Mouse (Mus musculus): ENCODE results near the gene Olfr711. TPM values are rescaled to one million over a fixed set of nuclear protein-coding genes. Genes with fewer than 3 reads are reported as not detected.
"Not testable (repeated sequence)": the region's sequence is repeated elsewhere in the genome, so short reads cannot be mapped to it uniquely, and the experiment has no call there.

Gene Olfr711
- total RNA-seq (2015; ENCODE audit: low replicate concordance) (not detected in 2 replicates), total RNA-seq (2017; ENCODE audit: low replicate concordance) (0.38 TPM in 1 of 2 replicates, not detected in the other)

GRCm38 (mm10) chr7:106975353-106975752 is at the start of gene Olfr711:
TSS of gene Olfr711 (minus strand) at chr7:106975453.
- ATAC-seq (replicated peaks; ENCODE audit: low FRiP score, poor library complexity, severe bottlenecking) = no peak

GRCm38 (mm10) chr7:107005972-107006371 is 30.7 kb upstream of the Olfr711 start, which contains the start of gene Olfr2:
TSS of gene Olfr2 (minus strand) at chr7:107006072.
- no peak for ATAC-seq (replicated peaks; ENCODE audit: low FRiP score, poor library complexity, severe bottlenecking)

GRCm38 (mm10) chr7:107004169-107004568 is 28.9 kb upstream of the Olfr711 start:
- ATAC-seq (replicated peaks; ENCODE audit: low FRiP score, poor library complexity, severe bottlenecking) = no peak

- ATAC-seq (replicated peaks; ENCODE audit: low FRiP score, poor library complexity, severe bottlenecking) = no peak
These were observed 25.5 kb upstream of the Olfr711 start for GRCm38 (mm10) chr7:107000798-107001197.

- ATAC-seq (replicated peaks; ENCODE audit: low FRiP score, poor library complexity, severe bottlenecking) = no peak
These were observed 10.0 kb upstream of the Olfr711 start for GRCm38 (mm10) chr7:106985236-106985635.

- not testable (repeated sequence) for ATAC-seq (replicated peaks; ENCODE audit: low FRiP score, poor library complexity, severe bottlenecking)
These were observed 7.8 kb downstream of the Olfr711 start for GRCm38 (mm10) chr7:106967503-106967902.

GRCm38 (mm10) chr7:106963837-106964236 is 11.4 kb downstream of the Olfr711 start, which contains the start of gene Olfr6:
TSS of gene Olfr6 (minus strand) at chr7:106963937.
- no peak for ATAC-seq (replicated peaks; ENCODE audit: low FRiP score, poor library complexity, severe bottlenecking)

DNA sequence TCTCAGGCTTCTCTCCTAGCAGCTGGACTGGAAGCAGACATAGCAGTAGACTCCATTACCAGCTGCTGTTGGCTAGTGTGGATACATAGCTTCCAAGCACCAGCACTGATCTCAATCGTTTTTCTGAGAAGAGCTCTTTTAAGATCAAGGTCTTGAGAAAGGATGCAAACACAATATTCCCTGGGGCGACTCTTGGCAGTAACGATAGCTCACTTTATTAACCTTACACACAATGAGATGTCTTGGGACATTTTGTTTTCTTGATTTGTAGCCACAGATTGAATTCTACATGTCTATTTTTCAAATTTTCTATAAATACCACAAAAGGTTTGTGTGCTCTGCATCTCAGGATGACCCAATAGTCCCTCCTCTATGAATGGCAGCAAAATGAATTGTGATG is 27.0 kb downstream of the Olfr711 start, which contains the start of gene Olfr710:
Gene Olfr710 (minus strand): TSS at position 101 of the 400 bp plus-strand sequence.
- ATAC-seq (replicated peaks; ENCODE audit: low FRiP score, poor library complexity, severe bottlenecking) = no peak

GRCm38 (mm10) chr7:106932119-106932518 is 43.1 kb downstream of the Olfr711 start, which contains the start of gene Olfr709-ps1:
TSS of gene Olfr709-ps1 (minus strand) at chr7:106932219.
- ATAC-seq (replicated peaks; ENCODE audit: low FRiP score, poor library complexity, severe bottlenecking) = no peak

DNA sequence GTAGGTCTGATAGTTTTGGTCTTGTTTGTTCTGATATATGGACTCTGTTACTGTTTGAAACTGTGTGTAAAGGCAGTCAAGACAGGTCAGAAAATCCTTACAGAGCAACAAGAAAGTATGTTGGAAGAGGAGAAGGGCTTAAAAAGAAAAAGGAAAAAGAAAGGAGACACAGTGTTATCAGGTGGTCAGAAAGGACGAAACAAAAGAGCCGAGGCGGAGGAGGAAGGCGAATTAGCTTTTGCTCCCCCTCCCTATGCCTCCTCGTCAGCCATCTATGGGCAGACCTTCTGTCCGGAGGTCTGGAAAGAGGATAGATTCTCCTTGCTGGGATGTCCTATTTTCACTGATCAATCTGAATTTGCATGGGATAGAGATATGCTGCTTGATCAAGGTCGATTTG is 54.3 kb downstream of the Olfr711 start:
- not testable (repeated sequence) for ATAC-seq (replicated peaks; ENCODE audit: low FRiP score, poor library complexity, severe bottlenecking)

Other genes with a start within 250 kb of the Olfr711 start
- not detected in 2 replicates for gene Olfr697, start 233.0 kb downstream of the Olfr711 start, total RNA-seq (2015; ENCODE audit: low replicate concordance)
- gene Olfr697, start 233.0 kb downstream of the Olfr711 start, total RNA-seq (2017; ENCODE audit: low replicate concordance) = not detected in 2 replicates
- gene Olfr698, start 220.1 kb downstream of the Olfr711 start, total RNA-seq (2015; ENCODE audit: low replicate concordance) = not detected in 2 replicates
- gene Olfr698, start 220.1 kb downstream of the Olfr711 start, total RNA-seq (2017; ENCODE audit: low replicate concordance) = not detected in 2 replicates
- gene Olfr699, start 182.3 kb downstream of the Olfr711 start, total RNA-seq (2015; ENCODE audit: low replicate concordance) = 0.84 TPM in 1 of 2 replicates, not detected in the other
- gene Olfr699, start 182.3 kb downstream of the Olfr711 start, total RNA-seq (2017; ENCODE audit: low replicate concordance) = not detected in 2 replicates
- gene Olfr700, start 166.6 kb downstream of the Olfr711 start, total RNA-seq (2015; ENCODE audit: low replicate concordance) = not detected in 2 replicates
- gene Olfr700, start 166.6 kb downstream of the Olfr711 start, total RNA-seq (2017; ENCODE audit: low replicate concordance) = not detected in 2 replicates
- not detected in 2 replicates for gene Olfr701, start 161.3 kb downstream of the Olfr711 start, total RNA-seq (2015; ENCODE audit: low replicate concordance)
- gene Olfr701, start 161.3 kb downstream of the Olfr711 start, total RNA-seq (2017; ENCODE audit: low replicate concordance) = not detected in 2 replicates
- not detected in 2 replicates for gene Olfr702, start 141.6 kb downstream of the Olfr711 start, total RNA-seq (2015; ENCODE audit: low replicate concordance)
- gene Olfr702, start 141.6 kb downstream of the Olfr711 start, total RNA-seq (2017; ENCODE audit: low replicate concordance) = not detected in 2 replicates
- not detected in 2 replicates for gene Olfr703, start 132.1 kb downstream of the Olfr711 start, total RNA-seq (2015; ENCODE audit: low replicate concordance)
- gene Olfr703, start 132.1 kb downstream of the Olfr711 start, total RNA-seq (2017; ENCODE audit: low replicate concordance) = not detected in 2 replicates
- gene Olfr704, start 112.3 kb downstream of the Olfr711 start, total RNA-seq (2015; ENCODE audit: low replicate concordance) = not detected in 2 replicates
- not detected in 2 replicates for gene Olfr704, start 112.3 kb downstream of the Olfr711 start, total RNA-seq (2017; ENCODE audit: low replicate concordance)
- gene Olfr705, start 98.6 kb downstream of the Olfr711 start, total RNA-seq (2015; ENCODE audit: low replicate concordance) = not detected in 2 replicates
- gene Olfr705, start 98.6 kb downstream of the Olfr711 start, total RNA-seq (2017; ENCODE audit: low replicate concordance) = not detected in 2 replicates
- gene Olfr706, start 87.3 kb downstream of the Olfr711 start, total RNA-seq (2015; ENCODE audit: low replicate concordance) = not detected in 2 replicates
- gene Olfr706, start 87.3 kb downstream of the Olfr711 start, total RNA-seq (2017; ENCODE audit: low replicate concordance) = not detected in 2 replicates
- not detected in 2 replicates for gene Olfr707, start 74.2 kb downstream of the Olfr711 start, total RNA-seq (2015; ENCODE audit: low replicate concordance)
- gene Olfr707, start 74.2 kb downstream of the Olfr711 start, total RNA-seq (2017; ENCODE audit: low replicate concordance) = not detected in 2 replicates
- gene Olfr1532-ps1, start 67.5 kb downstream of the Olfr711 start, total RNA-seq (2015; ENCODE audit: low replicate concordance) = not detected in 2 replicates
- gene Olfr1532-ps1, start 67.5 kb downstream of the Olfr711 start, total RNA-seq (2017; ENCODE audit: low replicate concordance) = not detected in 2 replicates
- not detected in 2 replicates for gene Olfr709-ps1, start 43.2 kb downstream of the Olfr711 start, total RNA-seq (2015; ENCODE audit: low replicate concordance)
- not detected in 2 replicates for gene Olfr709-ps1, start 43.2 kb downstream of the Olfr711 start, total RNA-seq (2017; ENCODE audit: low replicate concordance)
- not detected in 2 replicates for gene Olfr710, start 27.1 kb downstream of the Olfr711 start, total RNA-seq (2015; ENCODE audit: low replicate concordance)
- gene Olfr710, start 27.1 kb downstream of the Olfr711 start, total RNA-seq (2017; ENCODE audit: low replicate concordance) = not detected in 2 replicates
- not detected in 2 replicates for gene Olfr6, start 11.5 kb downstream of the Olfr711 start, total RNA-seq (2015; ENCODE audit: low replicate concordance)
- not detected in 2 replicates for gene Olfr6, start 11.5 kb downstream of the Olfr711 start, total RNA-seq (2017; ENCODE audit: low replicate concordance)
- not detected in 2 replicates for gene Olfr2, start 30.6 kb upstream of the Olfr711 start, total RNA-seq (2015; ENCODE audit: low replicate concordance)
- not detected in 2 replicates for gene Olfr2, start 30.6 kb upstream of the Olfr711 start, total RNA-seq (2017; ENCODE audit: low replicate concordance)
- gene Olfr713, start 55.7 kb upstream of the Olfr711 start, total RNA-seq (2015; ENCODE audit: low replicate concordance) = not detected in 2 replicates
- not detected in 2 replicates for gene Olfr713, start 55.7 kb upstream of the Olfr711 start, total RNA-seq (2017; ENCODE audit: low replicate concordance)
- gene Olfr714, start 95.5 kb upstream of the Olfr711 start, total RNA-seq (2015; ENCODE audit: low replicate concordance) = not detected in 2 replicates
- gene Olfr714, start 95.5 kb upstream of the Olfr711 start, total RNA-seq (2017; ENCODE audit: low replicate concordance) = not detected in 2 replicates
- gene Olfr17, start 117.8 kb upstream of the Olfr711 start, total RNA-seq (2015; ENCODE audit: low replicate concordance) = not detected in 2 replicates
- gene Olfr17, start 117.8 kb upstream of the Olfr711 start, total RNA-seq (2017; ENCODE audit: low replicate concordance) = not detected in 2 replicates
- not detected in 2 replicates for gene Olfr715b, start 134.9 kb upstream of the Olfr711 start, total RNA-seq (2015; ENCODE audit: low replicate concordance)
- not detected in 2 replicates for gene Olfr715b, start 134.9 kb upstream of the Olfr711 start, total RNA-seq (2017; ENCODE audit: low replicate concordance)
- not detected in 2 replicates for gene Olfr715, start 155.6 kb upstream of the Olfr711 start, total RNA-seq (2015; ENCODE audit: low replicate concordance)
- not detected in 2 replicates for gene Olfr715, start 155.6 kb upstream of the Olfr711 start, total RNA-seq (2017; ENCODE audit: low replicate concordance)
- not detected in 2 replicates for gene Olfr716, start 162.9 kb upstream of the Olfr711 start, total RNA-seq (2015; ENCODE audit: low replicate concordance)
- gene Olfr716, start 162.9 kb upstream of the Olfr711 start, total RNA-seq (2017; ENCODE audit: low replicate concordance) = not detected in 2 replicates
- gene Nlrp14, start 191.5 kb upstream of the Olfr711 start, total RNA-seq (2015; ENCODE audit: low replicate concordance) = not detected in 2 replicates
- not detected in 2 replicates for gene Nlrp14, start 191.5 kb upstream of the Olfr711 start, total RNA-seq (2017; ENCODE audit: low replicate concordance)
- not detected in 2 replicates for gene Rbmxl2, start 234.0 kb upstream of the Olfr711 start, total RNA-seq (2015; ENCODE audit: low replicate concordance)
- not detected in 2 replicates for gene Rbmxl2, start 234.0 kb upstream of the Olfr711 start, total RNA-seq (2017; ENCODE audit: low replicate concordance)